Mouse (Mus musculus): ENCODE data around the gene Sgk1. TPM values are rescaled to one million over a fixed set of nuclear protein-coding genes. Genes with fewer than 3 reads are reported as not detected.
"Not testable (repeated sequence)": the region's sequence is repeated elsewhere in the genome, so short reads cannot be mapped to it uniquely, and the experiment has no call there.

The Sgk1 gene
- polyA plus RNA-seq, 1 experiment from 2014 or later: 41.7 TPM

- Histone ChIP-seq H3K4me3 (no peak overlapping the region), H3K27ac (no peak overlapping the region), H3K9ac (no peak overlapping the region), H3K36me3 (no peaks in the 10 kb centered on the region), H3K4me2 (replicated peaks) (no peak overlapping the region), H3K9me3 (no peaks in the 10 kb centered on the region), H3K4me1 (no peaks in the 10 kb centered on the region), H3K27me3 (no peaks in the 10 kb centered on the region)
- no peak for ATAC-seq (ENCODE audit: insufficient number of reproducible peaks, insufficient read depth, low FRiP score, low TSS enrichment)
- 78% methylated on average over 4 of the region's 4 CpGs for WGBS
Measured at GRCm38 (mm10) chr10:21868623-21869022, 13.4 kb upstream of the Sgk1 start.

GRCm38 (mm10) chr10:21881837-21882183, 174 bp upstream of the Sgk1 start:
- Histone ChIP-seq H3K27me3 (no peaks in the 10 kb centered on the region), H3K9me3 (no peaks in the 10 kb centered on the region), H3K9ac (peak overlapping the region; percentile 47), H3K27ac (peak overlapping the region; percentile 43), H3K4me1 (peaks cover 19% of the 10 kb centered on the region), H3K4me2 (replicated peaks) (peak overlapping the region; percentile 63), H3K36me3 (no peaks in the 10 kb centered on the region), H3K4me3 (peak overlapping the region; percentile 43)
- ATAC-seq (ENCODE audit: insufficient number of reproducible peaks, insufficient read depth, low FRiP score, low TSS enrichment): no peak
- 25% methylated on average over 4 of the region's 4 CpGs for WGBS

- Histone ChIP-seq H3K4me3 (peak overlapping the region; percentile 43), H3K9ac (0 out of 2 replicates have a peak overlapping the region, but pooled peaks have one; percentile 10), H3K36me3 (no peaks in the 10 kb centered on the region), H3K27me3 (no peaks in the 10 kb centered on the region), H3K9me3 (no peaks in the 10 kb centered on the region), H3K4me2 (replicated peaks) (peak overlapping the region; percentile 63), H3K27ac (peak overlapping the region; percentile 75), H3K4me1 (peaks cover 24% of the 10 kb centered on the region)
- WGBS: under 1% methylated on average over 12 of the region's 12 CpGs
- ATAC-seq (ENCODE audit: insufficient number of reproducible peaks, insufficient read depth, low FRiP score, low TSS enrichment): 0 out of 2 replicates have a peak, but pooled peaks have one; percentile 57
Measured at GRCm38 (mm10) chr10:21883587-21883986, 1.6 kb downstream of the Sgk1 start.

- peak overlapping the region; percentile 63; the same call in 1 of the 2 replicates for H3K4me2 ChIP-seq (replicated peaks)
- 32% methylated on average over 3 of the region's 3 CpGs for WGBS
- no peak for ATAC-seq (ENCODE audit: insufficient number of reproducible peaks, insufficient read depth, low FRiP score, low TSS enrichment)
- H3K4me1 ChIP-seq: peaks cover 32% of the 10 kb centered on the region
- H3K27me3 ChIP-seq: no peaks in the 10 kb centered on the region
- H3K9me3 ChIP-seq: no peaks in the 10 kb centered on the region
- H3K9ac ChIP-seq: no peak overlapping the region
- H3K36me3 ChIP-seq: no peaks in the 10 kb centered on the region
- H3K4me3 ChIP-seq: no peak overlapping the region
- no peak overlapping the region for H3K27ac ChIP-seq
Measured at GRCm38 (mm10) chr10:21884534-21884933, 2.5 kb downstream of the Sgk1 start.

GRCm38 (mm10) chr10:21889141-21889765, 7.3 kb downstream of the Sgk1 start:
- Histone ChIP-seq H3K27ac (peak overlapping the region; percentile 77), H3K9ac (no peak overlapping the region), H3K36me3 (no peaks in the 10 kb centered on the region), H3K9me3 (no peaks in the 10 kb centered on the region), H3K4me2 (replicated peaks) (no peak overlapping the region), H3K27me3 (no peaks in the 10 kb centered on the region), H3K4me1 (peaks cover 22% of the 10 kb centered on the region), H3K4me3 (no peak overlapping the region)
- peak; percentile 75; the same call in 1 of the 2 replicates for ATAC-seq (ENCODE audit: insufficient number of reproducible peaks, insufficient read depth, low FRiP score, low TSS enrichment)
- WGBS: 57% methylated on average over 3 of the region's 3 CpGs

- no peak for ATAC-seq (ENCODE audit: insufficient number of reproducible peaks, insufficient read depth, low FRiP score, low TSS enrichment)
- no peaks in the 10 kb centered on the region for H3K27me3 ChIP-seq
- H3K36me3 ChIP-seq: no peaks in the 10 kb centered on the region
- H3K9me3 ChIP-seq: no peaks in the 10 kb centered on the region
- no peak overlapping the region for H3K4me3 ChIP-seq
- H3K27ac ChIP-seq: 0 out of 2 replicates have a peak overlapping the region, but pooled peaks have one; percentile 23
- WGBS: 89% methylated on average over 4 of the region's 4 CpGs
- H3K4me1 ChIP-seq: peaks cover 19% of the 10 kb centered on the region
- H3K9ac ChIP-seq: no peak overlapping the region
- no peak overlapping the region for H3K4me2 ChIP-seq (replicated peaks)
Measured at GRCm38 (mm10) chr10:21890293-21890692, 8.3 kb downstream of the Sgk1 start.

- no peak overlapping the region for H3K4me3 ChIP-seq
- H3K27ac ChIP-seq: no peak overlapping the region
- no peak overlapping the region for H3K9ac ChIP-seq
- H3K4me1 ChIP-seq: peaks cover 19% of the 10 kb centered on the region
- H3K36me3 ChIP-seq: no peaks in the 10 kb centered on the region
- no peak overlapping the region for H3K4me2 ChIP-seq (replicated peaks)
- H3K9me3 ChIP-seq: no peaks in the 10 kb centered on the region
- ATAC-seq (ENCODE audit: insufficient number of reproducible peaks, insufficient read depth, low FRiP score, low TSS enrichment): no peak
- H3K27me3 ChIP-seq: no peaks in the 10 kb centered on the region
- 62% methylated on average over 7 of the region's 7 CpGs for WGBS
Measured at GRCm38 (mm10) chr10:21891442-21891841, 9.5 kb downstream of the Sgk1 start.

GRCm38 (mm10) chr10:21892104-21892503, 10.1 kb downstream of the Sgk1 start:
- no peak overlapping the region for H3K27ac ChIP-seq
- 72% methylated on average over 4 of the region's 4 CpGs for WGBS
- ATAC-seq (ENCODE audit: insufficient number of reproducible peaks, insufficient read depth, low FRiP score, low TSS enrichment): no peak
- H3K9me3 ChIP-seq: no peaks in the 10 kb centered on the region
- H3K4me1 ChIP-seq: peaks cover 16% of the 10 kb centered on the region
- H3K4me2 ChIP-seq (replicated peaks): no peak overlapping the region
- no peak overlapping the region for H3K9ac ChIP-seq
- no peak overlapping the region for H3K4me3 ChIP-seq
- no peaks in the 10 kb centered on the region for H3K27me3 ChIP-seq
- no peaks in the 10 kb centered on the region for H3K36me3 ChIP-seq

GRCm38 (mm10) chr10:21898417-21898816, 16.4 kb downstream of the Sgk1 start:
- H3K36me3 ChIP-seq: no peaks in the 10 kb centered on the region
- no peak for ATAC-seq (ENCODE audit: insufficient number of reproducible peaks, insufficient read depth, low FRiP score, low TSS enrichment)
- no peaks in the 10 kb centered on the region for H3K9me3 ChIP-seq
- H3K27ac ChIP-seq: no peak overlapping the region
- no peak overlapping the region for H3K4me2 ChIP-seq (replicated peaks)
- H3K9ac ChIP-seq: no peak overlapping the region
- H3K27me3 ChIP-seq: no peaks in the 10 kb centered on the region
- H3K4me3 ChIP-seq: no peak overlapping the region
- WGBS: 92% methylated on average over 4 of the region's 4 CpGs
- no peaks in the 10 kb centered on the region for H3K4me1 ChIP-seq

GRCm38 (mm10) chr10:21898851-21899250, 16.9 kb downstream of the Sgk1 start:
- H3K36me3 ChIP-seq; H3K27ac ChIP-seq; H3K9ac ChIP-seq; H3K27me3 ChIP-seq; H3K9me3 ChIP-seq; H3K4me2 ChIP-seq (replicated peaks); H3K4me1 ChIP-seq; ATAC-seq (ENCODE audit: insufficient number of reproducible peaks, insufficient read depth, low FRiP score, low TSS enrichment); H3K4me3 ChIP-seq: not testable (repeated sequence)
- 92% methylated on average over 17 of the region's 17 CpGs for WGBS

- no peak overlapping the region for H3K4me3 ChIP-seq
- H3K9ac ChIP-seq: no peak overlapping the region
- H3K4me1 ChIP-seq: no peaks in the 10 kb centered on the region
- H3K27ac ChIP-seq: no peak overlapping the region
- 85% methylated on average over 3 of the region's 3 CpGs for WGBS
- no peak overlapping the region for H3K4me2 ChIP-seq (replicated peaks)
- no peaks in the 10 kb centered on the region for H3K36me3 ChIP-seq
- ATAC-seq (ENCODE audit: insufficient number of reproducible peaks, insufficient read depth, low FRiP score, low TSS enrichment): no peak
- H3K27me3 ChIP-seq: no peaks in the 10 kb centered on the region
- no peaks in the 10 kb centered on the region for H3K9me3 ChIP-seq
Measured at GRCm38 (mm10) chr10:21899397-21899796, 17.4 kb downstream of the Sgk1 start.

GRCm38 (mm10) chr10:21902152-21903140, 20.5 kb downstream of the Sgk1 start:
- no peak for ATAC-seq (ENCODE audit: insufficient number of reproducible peaks, insufficient read depth, low FRiP score, low TSS enrichment)

More at GRCm38 (mm10) chr10:21902152-21903140, 20.5 kb downstream of the Sgk1 start:
- 85% methylated on average over 10 of the region's 10 CpGs for WGBS
- H3K4me3 ChIP-seq: no peak overlapping the region
- 0 out of 2 replicates have a peak, but pooled peaks cover 3% of the 10 kb centered on the region for H3K9me3 ChIP-seq
- peaks cover 8% of the 10 kb centered on the region for H3K4me1 ChIP-seq
- no peak overlapping the region for H3K9ac ChIP-seq
- H3K4me2 ChIP-seq (replicated peaks): no peak overlapping the region
- no peaks in the 10 kb centered on the region for H3K36me3 ChIP-seq
- H3K27ac ChIP-seq: no peak overlapping the region
- no peaks in the 10 kb centered on the region for H3K27me3 ChIP-seq

Data from embryonic facial prominence, embryonic 12.5 days (tissue).